Mouse (Mus musculus) adipocyte (in vitro differentiated cells): ENCODE measurements around the gene Kank2.
A peak's percentile ranks its signal among the peaks of the same experiment; 100 is the strongest.

Experiments
- DNase-seq: peaks from one replicate; pipeline ENCODE4 v3.0.0-alpha.2; 2016; ENCODE audit warnings: low spot score

The Kank2 gene

GRCm38 (mm10) chr9:21798345-21799009 lies at the start of gene Kank2:
Kank2 (minus strand) TSS chr9:21798744.
- DNase-seq = peak; percentile 78

- DNase-seq = no peak
These were observed 49.4 kb upstream of the Kank2 start for GRCm38 (mm10) chr9:21847926-21848325.

- no peak for DNase-seq
These were observed 48.9 kb upstream of the Kank2 start for GRCm38 (mm10) chr9:21847425-21847824.

- DNase-seq = no peak
These were observed 48.3 kb upstream of the Kank2 start for GRCm38 (mm10) chr9:21846755-21847341.

- no peak for DNase-seq
These were observed 47.0 kb upstream of the Kank2 start for GRCm38 (mm10) chr9:21845381-21846080.

- no peak for DNase-seq
These were observed 44.5 kb upstream of the Kank2 start for GRCm38 (mm10) chr9:21843086-21843485.

- no peak for DNase-seq
These were observed 43.8 kb upstream of the Kank2 start for GRCm38 (mm10) chr9:21842391-21842790.

- DNase-seq = no peak
These were observed 42.8 kb upstream of the Kank2 start for GRCm38 (mm10) chr9:21841340-21841739.

- peak; percentile 55 for DNase-seq
These were observed 41.7 kb upstream of the Kank2 start for GRCm38 (mm10) chr9:21840115-21840787.

- no peak for DNase-seq
These were observed 39.1 kb upstream of the Kank2 start for GRCm38 (mm10) chr9:21837690-21838089.

GRCm38 (mm10) chr9:21835258-21835912 lies 36.8 kb upstream of the Kank2 start, which contains the start of gene Angptl8:
Angptl8 (plus strand) TSS chr9:21835510.
- peak; percentile 67 for DNase-seq

GRCm38 (mm10) chr9:21831558-21832240 lies 33.2 kb upstream of the Kank2 start:
- DNase-seq = peak; percentile 60

- DNase-seq = peak; percentile 33
These were observed 32.4 kb upstream of the Kank2 start for GRCm38 (mm10) chr9:21830936-21831335.

GRCm38 (mm10) chr9:21830461-21830850 lies 31.9 kb upstream of the Kank2 start:
- DNase-seq = no peak

GRCm38 (mm10) chr9:21829834-21830460 lies 31.4 kb upstream of the Kank2 start:
- no peak for DNase-seq

GRCm38 (mm10) chr9:21824366-21824765 lies 25.8 kb upstream of the Kank2 start:
- no peak for DNase-seq

GRCm38 (mm10) chr9:21823957-21824356 lies 25.4 kb upstream of the Kank2 start:
- no peak for DNase-seq

- DNase-seq = no peak
These were observed 24.1 kb upstream of the Kank2 start for GRCm38 (mm10) chr9:21822686-21823085.

GRCm38 (mm10) chr9:21820183-21820582 lies 21.6 kb upstream of the Kank2 start:
- no peak for DNase-seq

GRCm38 (mm10) chr9:21819181-21819729 lies 20.7 kb upstream of the Kank2 start:
- DNase-seq = no peak

- no peak for DNase-seq
These were observed 20.0 kb upstream of the Kank2 start for GRCm38 (mm10) chr9:21818561-21818960.
